ENCODE assay signal across 8 mouse cellular contexts in genomic region chr11:95041139-95041609, GRCm38 (mm10). TPM values are rescaled to one million over a fixed set of nuclear protein-coding genes. Genes with fewer than 3 reads are reported as not detected.
DNase-seq lines count a peak whose midpoint lies in the region; ATAC-seq and TF ChIP-seq lines count a peak whose summit lies in the region.

Gene Pdk2 (minus strand): TSS chr11:95041354.

- peaks cover 3% of the 10 kb centered on the region for H3K4me1 ChIP-seq in hindbrain, embryonic 11.5 days (replicated peaks; ENCODE audit: control insufficient read depth, insufficient read depth, low read length)
- peaks cover 14% of the 10 kb centered on the region for H3K4me1 ChIP-seq in lung, embryonic 16.5 days (replicated peaks; ENCODE audit: control insufficient read depth, insufficient read depth, low read length)
- peaks cover 12% of the 10 kb centered on the region for H3K4me1 ChIP-seq in thymus, adult 2 months (replicated peaks; ENCODE audit: control insufficient read depth, insufficient read depth, low read length)

- H3K9ac ChIP-seq in hindbrain, embryonic 11.5 days (ENCODE audit: low read depth, low read length): peak within 1 kb of the TSS; percentile 67
- H3K9ac ChIP-seq in lung, embryonic 16.5 days (ENCODE audit: low read length): peak within 1 kb of the TSS; percentile 83

- under 1% methylated on average over 40 of the region's 41 CpGs for WGBS in hindbrain, embryonic 11.5 days
- 0% methylated on average over 41 of the region's 41 CpGs for WGBS in lung, embryonic 16.5 days
- under 1% methylated on average over 41 of the region's 41 CpGs for WGBS in thymus, adult 2 months

- no peaks in the 10 kb centered on the region for H3K27me3 ChIP-seq in hindbrain, embryonic 11.5 days (ENCODE audit: control insufficient read depth, insufficient read depth, low read length)
- H3K27me3 ChIP-seq in lung, embryonic 16.5 days (ENCODE audit: control insufficient read depth, insufficient read depth, low read depth, low read length): no peaks in the 10 kb centered on the region
- no peaks in the 10 kb centered on the region for H3K27me3 ChIP-seq in thymus, adult 2 months (ENCODE audit: control insufficient read depth, insufficient read depth, low read length)

- H3K27ac ChIP-seq in hindbrain, embryonic 11.5 days (ENCODE audit: low read depth, low read length): no peak within 1 kb of the TSS
- peak within 1 kb of the TSS; percentile 84 for H3K27ac ChIP-seq in lung, embryonic 16.5 days (ENCODE audit: low read length)
- H3K27ac ChIP-seq in thymus, adult 2 months (ENCODE audit: control insufficient read depth, insufficient read depth, low read length): no peak within 1 kb of the TSS

- peak within 1 kb of the TSS; percentile 70 for H3K4me3 ChIP-seq in hindbrain, embryonic 11.5 days (ENCODE audit: low read depth, low read length)
- peak within 1 kb of the TSS; percentile 70 for H3K4me3 ChIP-seq in lung, embryonic 16.5 days (ENCODE audit: low read length)
- H3K4me3 ChIP-seq in thymus, adult 2 months (ENCODE audit: control insufficient read depth, insufficient read depth, low read length): peak within 1 kb of the TSS; percentile 89

- peak; percentile 97 for ATAC-seq in hindbrain, embryonic 11.5 days (ENCODE audit: low FRiP score)
- ATAC-seq in lung, embryonic 16.5 days (ENCODE audit: low read depth): peak; percentile 97

- no peaks in the 10 kb centered on the region for H3K9me3 ChIP-seq in hindbrain, embryonic 11.5 days (ENCODE audit: control insufficient read depth, low read length)
- no peaks in the 10 kb centered on the region for H3K9me3 ChIP-seq in lung, embryonic 16.5 days (ENCODE audit: control insufficient read depth, low read length)

- H3K4me2 ChIP-seq in hindbrain, embryonic 11.5 days (replicated peaks; ENCODE audit: low read depth, low read length): peak within 1 kb of the TSS; percentile 94
- H3K4me2 ChIP-seq in lung, embryonic 16.5 days (ENCODE audit: low read depth, low read length): peak within 1 kb of the TSS; percentile 85

- 0 out of 2 replicates have a peak, but pooled peaks have one; percentile 46 for TF ChIP-seq POLR2A in thymus, adult 2 months (IDR thresholded peaks at IDR 0.05; ENCODE audit: control insufficient read depth, extremely low read depth, insufficient read depth, low read length, poor library complexity)

- no peak for TF ChIP-seq CTCF in thymus, adult 2 months (IDR thresholded peaks at IDR 0.05; ENCODE audit: borderline replicate concordance, control insufficient read depth, extremely low read depth, insufficient read depth, low read length, poor library complexity)

- no peaks in the 10 kb centered on the region for H3K36me3 ChIP-seq in hindbrain, embryonic 11.5 days (ENCODE audit: control insufficient read depth, insufficient read depth, low read length)
- H3K36me3 ChIP-seq in lung, embryonic 16.5 days (ENCODE audit: control insufficient read depth, insufficient read depth, low read length): peaks cover 10% of the 10 kb centered on the region; the same call in 1 of the 2 replicates
- H3K36me3 ChIP-seq in thymus, adult 2 months (ENCODE audit: control insufficient read depth, insufficient read depth, low read length): no peaks in the 10 kb centered on the region

- DNase-seq in R1 (ENCODE audit: low read depth, low spot score): peak; percentile 99
- DNase-seq in cerebellum, postnatal 14 days: peak; percentile 95 to 96
- DNase-seq in frontal cortex, postnatal 10 days (ENCODE audit: low spot score in 2 of 2): peak; percentile 96
- peak; percentile 92 for DNase-seq in hindbrain, embryonic 11.5 days (ENCODE audit: low spot score)
- DNase-seq in layer of hippocampus, adult 9-11 months: peak; percentile 98
- DNase-seq in ovary, adult 18-20 months (ENCODE audit: low spot score): peak; percentile 97
- peak; percentile 92 for DNase-seq in thymus, adult 2 months

RNA-seq across cellular contexts. Expression of gene Pdk2, which starts in this region (rescaled TPM):
- 12.5 and 13.0 TPM in 2 replicates for polyA plus RNA-seq in hindbrain, embryonic 11.5 days (2014; fragmentation: Nextera tagmentation; extraction: Ambion mirVana)
- 37.3 and 43.3 TPM in 2 replicates for polyA plus RNA-seq in lung, embryonic 16.5 days (2015; fragmentation: Nextera tagmentation; extraction: Ambion mirVana)
- polyA plus RNA-seq in thymus, adult 2 months (2012; rRNA removed): 47.7 and 55.0 TPM in 2 replicates
